Mouse (Mus musculus): ENCODE measurements around the gene Mthfsd. TPM values are rescaled to one million over a fixed set of nuclear protein-coding genes. Genes with fewer than 3 reads are reported as not detected.

Gene Mthfsd
- polyA plus RNA-seq, 1 experiment from 2014 or later: 56.1 TPM

DNA sequence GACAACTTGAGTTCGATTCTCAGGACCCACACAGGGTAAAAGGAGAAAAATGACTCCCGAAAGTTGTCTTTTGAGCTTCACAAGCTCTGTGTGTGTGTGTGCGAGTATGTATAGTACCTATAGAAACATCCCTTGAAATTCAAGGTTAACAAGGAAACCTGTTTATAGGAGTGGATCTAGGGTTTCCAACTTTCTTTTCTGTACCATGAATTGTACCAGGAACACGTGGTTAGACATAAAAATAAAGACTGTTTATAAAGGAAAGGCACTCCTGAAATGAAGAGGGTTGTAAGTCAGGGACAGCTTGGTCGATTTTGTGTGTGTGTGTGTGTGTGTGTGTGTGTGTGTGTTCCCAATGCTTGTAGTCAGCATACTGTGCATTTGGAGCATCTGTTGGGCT, 465 bp upstream of the Mthfsd start:
- Histone ChIP-seq H3K9ac (ENCODE audit: low read depth, low read length) (peak overlapping the region; percentile 67), H3K27ac (ENCODE audit: low read depth, low read length) (no peak overlapping the region), H3K9me3 (ENCODE audit: control insufficient read depth, low read length) (no peaks in the 10 kb centered on the region), H3K36me3 (ENCODE audit: control insufficient read depth, insufficient read depth, low read length) (0 out of 2 replicates have a peak, but pooled peaks cover 3% of the 10 kb centered on the region), H3K4me1 (replicated peaks; ENCODE audit: control insufficient read depth, insufficient read depth, low read length) (peaks cover 10% of the 10 kb centered on the region), H3K4me2 (replicated peaks; ENCODE audit: low read depth, low read length) (peak overlapping the region; percentile 70), H3K4me3 (ENCODE audit: low read depth, low read length) (peak overlapping the region; percentile 61), H3K27me3 (ENCODE audit: control insufficient read depth, insufficient read depth, low read length) (peaks cover 12% of the 10 kb centered on the region)
- DNase-seq (ENCODE audit: low spot score) (no peak), ATAC-seq (ENCODE audit: low FRiP score) (no peak)
- whole genome bisulfite sequencing: 16% methylated on average over 5 of the region's 5 CpGs

DNA sequence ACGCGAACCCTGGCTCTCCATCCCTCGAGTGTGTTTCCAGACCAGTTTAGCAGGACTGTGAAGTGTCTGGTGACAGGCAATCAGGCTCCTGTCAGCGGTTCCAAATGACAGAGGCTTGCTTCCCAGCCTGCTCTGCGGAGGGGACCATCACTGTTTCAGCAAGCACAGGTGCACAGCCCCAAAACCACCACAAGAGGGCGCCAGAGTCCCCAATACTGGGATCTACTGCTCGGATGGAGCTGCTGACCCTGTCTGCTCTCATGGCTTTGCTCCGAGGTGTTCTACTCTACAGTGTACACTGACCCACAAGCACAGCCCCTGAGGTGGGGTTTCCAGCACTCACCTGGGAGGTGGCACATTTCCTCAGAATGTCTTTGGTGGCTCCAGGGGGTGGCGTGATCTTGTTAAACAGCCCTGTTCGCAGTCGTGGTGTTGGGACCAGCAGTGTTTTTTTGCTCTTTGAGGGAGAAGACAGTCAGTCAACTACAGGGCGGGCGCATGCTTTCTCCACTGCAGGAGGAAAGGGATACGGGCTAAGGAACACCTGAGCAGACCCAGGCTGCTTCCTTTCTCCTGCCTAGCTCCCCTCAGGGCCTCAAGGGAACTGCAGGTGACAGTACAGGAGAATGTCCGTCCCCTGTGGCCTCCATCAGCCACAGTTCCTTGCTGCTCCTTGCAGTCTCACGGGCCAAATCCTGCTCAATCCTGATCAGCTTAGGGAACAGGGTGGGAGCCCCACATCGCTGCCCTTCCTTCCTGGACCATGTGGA, 4.0 kb downstream of the Mthfsd start:
- Histone ChIP-seq H3K4me3 (ENCODE audit: low read depth, low read length) (no peak overlapping the region), H3K4me1 (replicated peaks; ENCODE audit: control insufficient read depth, insufficient read depth, low read length) (peaks cover 10% of the 10 kb centered on the region), H3K9me3 (ENCODE audit: control insufficient read depth, low read length) (no peaks in the 10 kb centered on the region), H3K36me3 (ENCODE audit: control insufficient read depth, insufficient read depth, low read length) (peaks cover 13% of the 10 kb centered on the region; the same call in 1 of the 2 replicates), H3K4me2 (replicated peaks; ENCODE audit: low read depth, low read length) (no peak overlapping the region), H3K27me3 (ENCODE audit: control insufficient read depth, insufficient read depth, low read length) (no peaks in the 10 kb centered on the region), H3K27ac (ENCODE audit: low read depth, low read length) (no peak overlapping the region), H3K9ac (ENCODE audit: low read depth, low read length) (no peak overlapping the region)
- 49% methylated on average over 17 of the region's 17 CpGs for WGBS
- DNase-seq (ENCODE audit: low spot score) (peak; percentile 93), ATAC-seq (ENCODE audit: low FRiP score) (0 out of 2 replicates have a peak, but pooled peaks have one; percentile 26)

DNA sequence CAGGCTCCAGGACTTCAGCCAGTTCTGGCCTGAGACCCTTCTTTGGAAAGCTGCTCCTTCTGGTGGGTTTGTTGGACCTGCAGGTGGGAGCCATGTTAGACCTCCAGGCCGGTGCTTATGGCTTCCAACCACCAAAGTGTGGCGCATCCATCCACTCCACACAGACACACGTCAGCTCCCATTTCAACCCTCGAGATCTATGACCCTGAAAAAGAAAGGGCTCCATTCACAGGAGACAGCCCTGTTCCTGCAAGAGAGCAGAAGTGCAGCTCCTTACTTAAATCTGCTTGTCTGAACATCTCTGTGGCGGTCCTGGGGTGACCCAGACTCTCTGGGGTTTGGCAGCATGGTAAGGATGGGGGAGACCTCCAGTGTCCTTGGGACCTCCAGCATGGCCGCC, 14.7 kb downstream of the Mthfsd start:
- Histone ChIP-seq H3K36me3 (ENCODE audit: control insufficient read depth, insufficient read depth, low read length) (0 out of 2 replicates have a peak, but pooled peaks cover 2% of the 10 kb centered on the region), H3K4me2 (replicated peaks; ENCODE audit: low read depth, low read length) (no peak overlapping the region), H3K27ac (ENCODE audit: low read depth, low read length) (no peak overlapping the region), H3K4me3 (ENCODE audit: low read depth, low read length) (no peak overlapping the region), H3K4me1 (replicated peaks; ENCODE audit: control insufficient read depth, insufficient read depth, low read length) (0 out of 2 replicates have a peak, but pooled peaks cover 3% of the 10 kb centered on the region), H3K27me3 (ENCODE audit: control insufficient read depth, insufficient read depth, low read length) (peaks cover 51% of the 10 kb centered on the region), H3K9me3 (ENCODE audit: control insufficient read depth, low read length) (no peaks in the 10 kb centered on the region), H3K9ac (ENCODE audit: low read depth, low read length) (no peak overlapping the region)
- DNase-seq (ENCODE audit: low spot score): no peak
- 0 out of 2 replicates have a peak, but pooled peaks have one; percentile 8 for ATAC-seq (ENCODE audit: low FRiP score)
- 62% methylated on average over 6 of the region's 6 CpGs for WGBS

DNA sequence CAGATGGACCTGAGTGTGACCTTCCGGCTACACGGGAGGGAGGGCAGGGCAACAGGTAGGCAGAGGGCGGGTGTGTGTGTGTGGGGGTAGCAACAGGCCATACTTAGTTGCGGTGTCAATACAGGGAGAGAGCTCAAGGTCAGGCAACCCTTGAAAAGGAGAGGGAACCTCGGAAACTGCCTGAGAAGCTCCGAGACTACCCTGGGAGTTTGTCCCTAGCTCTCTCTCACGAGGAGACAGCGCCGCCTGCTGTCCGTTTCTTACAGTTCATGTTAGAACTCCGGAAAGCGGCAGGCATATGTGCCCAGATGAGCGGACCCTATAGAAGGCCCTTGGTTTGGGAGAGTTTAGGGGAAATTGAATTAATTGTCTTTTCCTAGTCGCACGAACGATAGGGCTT, 15.6 kb downstream of the Mthfsd start:
- no peak overlapping the region for H3K9ac ChIP-seq (ENCODE audit: low read depth, low read length)

DNA sequence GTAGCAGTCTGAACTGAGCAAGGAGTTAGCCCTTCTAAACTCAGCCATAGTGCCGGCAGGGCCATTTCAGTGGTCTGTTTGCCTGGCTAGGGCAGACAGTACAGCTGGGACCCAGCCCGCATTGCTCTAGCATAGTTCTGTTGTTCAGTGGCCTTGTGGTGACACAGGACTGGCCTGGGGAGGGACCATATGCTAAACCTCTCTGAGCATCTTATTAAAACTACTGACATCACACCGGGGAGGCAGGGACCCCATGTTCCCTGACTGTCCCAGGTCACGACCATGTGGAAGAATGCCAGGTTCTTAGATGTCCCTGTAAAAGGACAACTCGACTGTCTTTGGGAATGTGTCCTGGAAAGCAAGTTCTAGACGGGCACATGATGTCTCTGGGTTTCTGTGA, 16.1 kb downstream of the Mthfsd start:
- DNase-seq (ENCODE audit: low spot score) (peak; percentile 13), ATAC-seq (ENCODE audit: low FRiP score) (0 out of 2 replicates have a peak, but pooled peaks have one; percentile 10)
- H3K9ac ChIP-seq (ENCODE audit: low read depth, low read length): no peak overlapping the region
- no peak overlapping the region for H3K27ac ChIP-seq (ENCODE audit: low read depth, low read length)
- H3K4me3 ChIP-seq (ENCODE audit: low read depth, low read length): no peak overlapping the region
- H3K36me3 ChIP-seq (ENCODE audit: control insufficient read depth, insufficient read depth, low read length): no peaks in the 10 kb centered on the region
- 32% methylated on average over 6 of the region's 6 CpGs for WGBS
- H3K4me2 ChIP-seq (replicated peaks; ENCODE audit: low read depth, low read length): no peak overlapping the region
- 0 out of 2 replicates have a peak, but pooled peaks cover 3% of the 10 kb centered on the region for H3K4me1 ChIP-seq (replicated peaks; ENCODE audit: control insufficient read depth, insufficient read depth, low read length)
- H3K9me3 ChIP-seq (ENCODE audit: control insufficient read depth, low read length): no peaks in the 10 kb centered on the region
- H3K27me3 ChIP-seq (ENCODE audit: control insufficient read depth, insufficient read depth, low read length): peaks cover 61% of the 10 kb centered on the region

More for the DNA sequence above, 15.6 kb downstream of the Mthfsd start:
- WGBS: 6% methylated on average over 16 of the region's 16 CpGs
- ATAC-seq (ENCODE audit: low FRiP score) (peak; percentile 64), DNase-seq (ENCODE audit: low spot score) (peak; percentile 96)
- H3K27me3 ChIP-seq (ENCODE audit: control insufficient read depth, insufficient read depth, low read length): peaks cover 56% of the 10 kb centered on the region
- H3K27ac ChIP-seq (ENCODE audit: low read depth, low read length): no peak overlapping the region
- H3K4me2 ChIP-seq (replicated peaks; ENCODE audit: low read depth, low read length): no peak overlapping the region
- H3K9me3 ChIP-seq (ENCODE audit: control insufficient read depth, low read length): no peaks in the 10 kb centered on the region
- 0 out of 2 replicates have a peak, but pooled peaks cover 2% of the 10 kb centered on the region for H3K36me3 ChIP-seq (ENCODE audit: control insufficient read depth, insufficient read depth, low read length)
- H3K4me3 ChIP-seq (ENCODE audit: low read depth, low read length): no peak overlapping the region
- H3K4me1 ChIP-seq (replicated peaks; ENCODE audit: control insufficient read depth, insufficient read depth, low read length): 0 out of 2 replicates have a peak, but pooled peaks cover 3% of the 10 kb centered on the region

DNA sequence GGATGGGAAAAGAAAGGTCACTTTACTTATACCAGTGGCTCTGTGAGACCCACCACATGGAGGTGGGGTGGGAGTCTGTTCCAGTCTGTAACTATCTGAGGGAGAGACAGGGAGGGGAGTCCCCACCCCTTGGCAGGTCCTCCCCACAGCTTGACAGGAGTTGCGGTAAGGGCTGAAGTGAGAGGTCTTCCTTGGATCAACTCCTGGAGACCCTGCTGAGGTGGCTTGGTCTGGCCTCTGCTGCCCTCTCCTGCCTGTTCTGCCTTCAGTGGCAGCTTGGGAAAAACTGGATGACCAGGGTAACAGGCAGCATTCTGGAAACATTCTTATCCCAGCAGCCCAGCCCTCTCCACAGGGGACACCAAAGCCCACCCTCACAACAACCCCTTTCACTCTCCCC, 17.5 kb downstream of the Mthfsd start:
- H3K36me3 ChIP-seq (ENCODE audit: control insufficient read depth, insufficient read depth, low read length): no peaks in the 10 kb centered on the region
- DNase-seq (ENCODE audit: low spot score) (peak; percentile 40), ATAC-seq (ENCODE audit: low FRiP score) (no peak)
- 0 out of 2 replicates have a peak, but pooled peaks cover 3% of the 10 kb centered on the region for H3K4me1 ChIP-seq (replicated peaks; ENCODE audit: control insufficient read depth, insufficient read depth, low read length)
- H3K4me3 ChIP-seq (ENCODE audit: low read depth, low read length): no peak overlapping the region
- no peak overlapping the region for H3K4me2 ChIP-seq (replicated peaks; ENCODE audit: low read depth, low read length)
- no peak overlapping the region for H3K9ac ChIP-seq (ENCODE audit: low read depth, low read length)
- H3K27me3 ChIP-seq (ENCODE audit: control insufficient read depth, insufficient read depth, low read length): peaks cover 75% of the 10 kb centered on the region
- no peaks in the 10 kb centered on the region for H3K9me3 ChIP-seq (ENCODE audit: control insufficient read depth, low read length)
- no peak overlapping the region for H3K27ac ChIP-seq (ENCODE audit: low read depth, low read length)
- WGBS: 0% methylated on average over 1 of the region's 1 CpGs

DNA sequence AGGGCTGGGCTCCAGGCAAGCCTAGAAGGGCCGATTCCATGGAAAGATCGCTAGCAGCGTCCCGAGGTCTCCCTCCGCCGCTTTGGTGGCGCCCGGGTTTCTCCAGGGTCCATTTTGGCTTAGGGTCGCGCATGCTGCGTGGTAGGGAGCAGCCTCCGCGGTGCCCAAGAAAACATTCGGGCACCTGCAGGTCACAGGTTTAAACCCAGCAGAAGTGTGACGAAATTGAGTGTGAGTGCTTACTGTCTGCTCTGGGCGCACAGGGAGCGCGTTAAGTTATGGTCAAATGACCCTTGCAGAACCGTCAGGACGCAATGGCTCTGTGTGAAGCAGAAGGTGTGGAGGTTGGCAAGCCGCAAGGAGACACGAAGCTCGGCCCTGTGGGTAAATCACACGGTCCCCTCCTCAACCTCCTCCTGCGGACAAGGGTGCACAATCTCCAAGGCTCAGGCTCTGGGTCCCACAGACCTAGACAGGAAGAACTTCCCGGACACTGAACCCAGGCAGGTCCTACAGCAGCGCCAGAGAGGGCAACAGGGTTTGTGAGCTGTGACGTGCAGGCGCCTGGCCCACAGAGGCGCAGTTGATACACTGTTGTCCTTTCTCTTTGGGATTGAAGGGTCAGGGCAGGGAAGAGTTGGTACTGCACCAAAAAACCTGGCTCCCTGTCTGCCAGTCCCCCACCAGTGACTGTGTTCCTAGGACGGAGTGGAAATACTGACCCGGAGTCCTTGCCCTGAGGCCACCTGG, 18.4 kb downstream of the Mthfsd start:
- WGBS: 3% methylated on average over 32 of the region's 32 CpGs

DNA sequence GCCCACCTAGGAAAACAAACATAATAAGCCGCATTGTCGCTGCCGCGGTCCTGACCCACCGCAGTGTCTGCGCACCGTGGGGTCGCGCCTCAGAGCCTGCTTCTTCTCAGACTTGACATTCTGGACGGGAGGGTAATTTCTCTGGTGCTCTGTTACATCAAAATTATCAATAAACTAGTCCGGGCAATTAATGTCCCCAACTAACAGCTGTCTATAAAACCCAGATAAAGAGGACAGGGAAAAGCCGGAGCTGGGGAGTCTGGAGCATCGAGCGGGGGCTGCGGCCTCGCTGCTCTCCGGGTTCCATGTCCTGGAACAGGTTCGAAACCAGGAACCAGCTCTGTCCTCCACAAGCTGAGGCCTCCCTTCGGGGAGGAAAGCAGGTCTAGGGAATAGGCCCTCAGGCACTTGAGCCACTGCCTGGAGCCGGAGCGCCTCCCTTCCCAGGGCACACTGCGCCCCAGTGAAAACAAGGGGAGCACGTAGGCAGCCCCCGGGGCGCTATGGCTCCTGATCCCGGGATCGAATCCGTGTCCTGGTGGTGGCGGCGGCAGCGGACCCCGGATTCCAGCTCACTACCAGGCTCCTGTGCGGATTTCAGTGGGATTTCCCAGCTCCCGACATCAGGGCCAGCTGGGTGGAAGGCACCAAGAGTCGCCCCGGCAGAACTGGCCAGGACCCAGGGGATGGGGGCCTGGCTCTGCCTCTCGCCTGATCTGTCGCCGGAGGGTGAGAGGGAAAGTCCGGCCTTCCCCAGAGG, 19.1 kb downstream of the Mthfsd start:
- DNase-seq (ENCODE audit: low spot score) (no peak), ATAC-seq (ENCODE audit: low FRiP score) (no peak)
- H3K4me2 ChIP-seq (replicated peaks; ENCODE audit: low read depth, low read length): no peak overlapping the region
- no peak overlapping the region for H3K4me3 ChIP-seq (ENCODE audit: low read depth, low read length)
- no peak overlapping the region for H3K9ac ChIP-seq (ENCODE audit: low read depth, low read length)
- peaks cover 92% of the 10 kb centered on the region for H3K27me3 ChIP-seq (ENCODE audit: control insufficient read depth, insufficient read depth, low read length)
- no peaks in the 10 kb centered on the region for H3K36me3 ChIP-seq (ENCODE audit: control insufficient read depth, insufficient read depth, low read length)
- WGBS: 3% methylated on average over 40 of the region's 40 CpGs
- H3K4me1 ChIP-seq (replicated peaks; ENCODE audit: control insufficient read depth, insufficient read depth, low read length): peaks cover 7% of the 10 kb centered on the region; the same call in 1 of the 2 replicates
- H3K27ac ChIP-seq (ENCODE audit: low read depth, low read length): no peak overlapping the region
- H3K9me3 ChIP-seq (ENCODE audit: control insufficient read depth, low read length): no peaks in the 10 kb centered on the region

More for the DNA sequence above, 18.4 kb downstream of the Mthfsd start:
- Histone ChIP-seq H3K4me2 (replicated peaks; ENCODE audit: low read depth, low read length) (no peak overlapping the region), H3K9ac (ENCODE audit: low read depth, low read length) (no peak overlapping the region), H3K4me3 (ENCODE audit: low read depth, low read length) (no peak overlapping the region), H3K27me3 (ENCODE audit: control insufficient read depth, insufficient read depth, low read length) (peaks cover 84% of the 10 kb centered on the region), H3K4me1 (replicated peaks; ENCODE audit: control insufficient read depth, insufficient read depth, low read length) (peaks cover 4% of the 10 kb centered on the region; the same call in 1 of the 2 replicates), H3K9me3 (ENCODE audit: control insufficient read depth, low read length) (no peaks in the 10 kb centered on the region), H3K36me3 (ENCODE audit: control insufficient read depth, insufficient read depth, low read length) (no peaks in the 10 kb centered on the region), H3K27ac (ENCODE audit: low read depth, low read length) (no peak overlapping the region)
- ATAC-seq (ENCODE audit: low FRiP score) (no peak), DNase-seq (ENCODE audit: low spot score) (peak; percentile 44)

Measured in hindbrain, embryonic 11.5 days (tissue).